Mouse (Mus musculus) hindbrain, embryonic 14.5 days (tissue): Measurements from ENCODE around the gene Nhej1. TPM values are rescaled to one million over a fixed set of nuclear protein-coding genes. Genes with fewer than 3 reads are reported as not detected.

Source experiments
- ATAC-seq: fragments of 200-750 bp; cut with Nextera tagmentation; 2 replicates; pipeline ENCODE4 v1.8.0; 2017; ENCODE audit warnings: moderate number of reproducible peaks, mild to moderate bottlenecking, moderate TSS enrichment, moderate library complexity; ENCODE audit not compliant: low FRiP score
- DNase-seq: peaks from one replicate; pipeline ENCODE4 v3.0.0-alpha.2; 2015; ENCODE audit warnings: low spot score
- H3K27ac ChIP-seq: fragments of 300-500 bp; sonication (generic); 2 replicates; pipeline ENCODE4 v1.5.1; 2014; ENCODE audit warnings: mild to moderate bottlenecking, moderate library complexity
- H3K27me3 ChIP-seq: fragments of 300-500 bp; sonication (generic); 2 replicates; pipeline ENCODE4 v1.6.1; 2014; ENCODE audit warnings: mild to moderate bottlenecking, low read length, mixed read lengths; ENCODE audit not compliant: control insufficient read depth, insufficient read depth
- H3K36me3 ChIP-seq: fragments of 300-500 bp; sonication (generic); replicated peaks from 2 replicates; pipeline ENCODE4 v1.6.1; 2014; ENCODE audit not compliant: control insufficient read depth, insufficient read depth
- H3K4me1 ChIP-seq: fragments of 300-500 bp; sonication (generic); replicated peaks from 2 replicates; pipeline ENCODE4 v1.6.1; 2014; ENCODE audit warnings: antibody characterized with exemption, low read length, mixed read lengths; ENCODE audit not compliant: control insufficient read depth, insufficient read depth
- H3K4me2 ChIP-seq: fragments of 300-500 bp; sonication (generic); replicated peaks from 2 replicates; pipeline ENCODE4 v1.6.1; 2014; ENCODE audit warnings: mild to moderate bottlenecking, moderate library complexity
- H3K4me3 ChIP-seq: fragments of 300-500 bp; sonication (generic); replicated peaks from 2 replicates; pipeline ENCODE4 v1.5.1; 2014; ENCODE audit warnings: mild to moderate bottlenecking, low read length
- H3K9ac ChIP-seq: fragments of 300-500 bp; sonication (generic); 2 replicates; pipeline ENCODE4 v1.6.1; 2014
- H3K9me3 ChIP-seq: fragments of 300-500 bp; sonication (generic); 2 replicates; pipeline ENCODE4 v1.6.1; 2016; ENCODE audit warnings: low read length; ENCODE audit not compliant: control insufficient read depth
- WGBS: fragments of 180-500 bp; shearing (Covaris S2); extraction: QIAGEN DNeasy Blood & Tissue Kit; methylation state at CpG from one replicate; pipeline ENCODE4 v1.1.7; 2014; 5-methylcytosine and 5-hydroxymethylcytosine counted together
- polyA plus RNA-seq: library from polyadenylated mRNA; unstranded; fragments of >200 nt; fragmentation: Nextera tagmentation; extraction: Ambion mirVana; gene quantifications from 2 replicates; pipeline ENCODE4 v1.2.1, GENCODE M21; 2014

Nhej1 gene
- polyA plus RNA-seq, 1 experiment from 2014 or later = 7.5 TPM

DNA sequence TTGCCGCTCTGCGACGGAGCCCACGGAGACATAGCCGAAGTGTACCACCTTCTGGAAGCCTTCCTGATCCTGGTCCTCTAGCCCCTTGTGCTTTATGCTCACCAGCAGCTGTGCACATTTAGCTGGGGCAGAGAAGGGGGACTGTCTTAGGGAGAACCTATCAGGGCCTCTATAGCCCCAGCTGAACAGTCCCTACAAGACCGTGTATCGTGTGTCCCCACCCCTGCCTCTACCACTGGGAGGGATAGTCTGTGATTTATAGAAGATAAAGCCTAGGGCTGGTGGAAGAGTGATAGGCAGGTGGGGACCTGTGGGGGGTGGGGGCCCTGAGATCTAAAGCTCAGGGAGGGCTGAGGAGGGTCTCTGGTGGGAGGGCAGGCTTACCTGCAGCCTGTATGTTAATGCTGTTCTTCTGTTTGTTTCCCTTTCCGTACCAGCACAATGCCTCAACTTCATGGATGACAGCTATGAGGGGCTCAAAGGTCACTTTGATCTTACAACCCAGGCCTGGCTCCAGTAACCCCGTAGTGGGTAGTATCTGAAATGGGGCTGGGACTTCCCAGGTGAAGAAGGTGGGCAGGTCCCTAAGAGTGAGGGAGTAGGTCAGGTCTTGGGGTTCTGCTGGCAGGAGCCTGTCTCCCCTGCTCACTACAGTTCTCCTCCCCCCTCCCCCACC lies 197.2 kb downstream of the Nhej1 start:
- H3K4me2 ChIP-seq = no peak overlapping the region
- H3K27me3 ChIP-seq = peaks cover 11% of the 10 kb centered on the region
- WGBS = 86% methylated on average over 9 of the region's 9 CpGs
- H3K9me3 ChIP-seq = no peaks in the 10 kb centered on the region
- no peak overlapping the region for H3K27ac ChIP-seq
- no peaks in the 10 kb centered on the region for H3K4me1 ChIP-seq
- DNase-seq (no peak), ATAC-seq (no peak)
- H3K36me3 ChIP-seq = no peaks in the 10 kb centered on the region
- no peak overlapping the region for H3K9ac ChIP-seq
- no peak overlapping the region for H3K4me3 ChIP-seq

DNA sequence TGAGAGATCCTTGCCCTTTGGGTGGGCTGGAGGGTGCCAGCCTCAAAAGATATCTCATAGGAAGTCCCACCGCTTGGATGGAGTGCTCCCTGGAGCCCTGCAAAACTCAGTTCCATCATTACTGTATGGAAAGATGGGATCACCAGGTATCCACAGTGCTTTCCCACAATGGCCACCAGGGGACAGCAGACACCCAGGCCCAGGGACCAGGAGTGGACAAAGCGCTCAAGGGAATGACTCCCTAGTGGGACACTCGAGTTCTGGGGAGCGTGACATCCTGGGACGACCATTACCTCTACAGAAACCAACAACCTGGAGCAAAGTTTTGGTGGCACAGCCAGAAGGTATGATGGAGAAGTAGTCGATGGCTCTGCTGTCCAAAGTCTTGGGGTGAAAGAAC lies 198.3 kb downstream of the Nhej1 start:
- no peaks in the 10 kb centered on the region for H3K9me3 ChIP-seq
- no peaks in the 10 kb centered on the region for H3K4me1 ChIP-seq
- peaks cover 7% of the 10 kb centered on the region; the same call in 1 of the 2 replicates for H3K27me3 ChIP-seq
- no peak overlapping the region for H3K27ac ChIP-seq
- H3K4me3 ChIP-seq = no peak overlapping the region
- WGBS = 36% methylated on average over 6 of the region's 6 CpGs
- H3K36me3 ChIP-seq = no peaks in the 10 kb centered on the region
- ATAC-seq (no peak), DNase-seq (peak; percentile 52)
- H3K4me2 ChIP-seq = no peak overlapping the region
- H3K9ac ChIP-seq = no peak overlapping the region

DNA sequence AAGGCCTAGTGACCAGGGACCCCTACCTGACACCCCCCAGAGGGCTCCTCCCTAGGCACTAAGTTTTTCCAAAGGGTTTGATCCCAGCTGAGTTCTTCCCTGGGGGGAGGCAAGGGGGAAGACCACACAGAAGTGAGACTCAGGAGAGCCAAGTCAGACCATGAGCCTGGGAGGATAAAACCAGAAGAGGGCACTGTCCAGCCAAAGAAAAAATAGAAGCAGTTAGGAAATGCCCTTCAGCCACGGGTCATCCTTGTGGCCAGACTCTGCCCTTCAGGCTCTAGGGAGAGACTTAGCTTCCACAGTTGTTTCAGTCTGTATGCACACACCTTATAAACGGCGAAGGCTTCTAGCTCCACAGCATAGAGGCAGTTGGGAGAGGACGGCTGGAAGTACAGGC lies 200.5 kb downstream of the Nhej1 start:
- no peak for ATAC-seq
- 69% methylated on average over 4 of the region's 4 CpGs for WGBS
- no peak for DNase-seq

More for the DNA sequence above, 200.5 kb downstream of the Nhej1 start:
- Histone ChIP-seq H3K36me3 (no peaks in the 10 kb centered on the region), H3K4me3 (no peak overlapping the region), H3K9me3 (no peaks in the 10 kb centered on the region), H3K27me3 (peaks cover 3% of the 10 kb centered on the region; the same call in 1 of the 2 replicates), H3K4me2 (no peak overlapping the region), H3K27ac (no peak overlapping the region), H3K9ac (no peak overlapping the region), H3K4me1 (no peaks in the 10 kb centered on the region)

Other genes with a start within 250 kb of the Nhej1 start
- 5.2 and 5.8 TPM in 2 replicates for gene Fev, start 239.8 kb downstream of the Nhej1 start, polyA plus RNA-seq
- 2.0 and 2.1 TPM in 2 replicates for gene Cryba2, start 232.1 kb downstream of the Nhej1 start, polyA plus RNA-seq
- gene Cfap65, start 189.6 kb downstream of the Nhej1 start, polyA plus RNA-seq = 1.2 and 1.4 TPM in 2 replicates
- 0.32 and 0.35 TPM in 2 replicates for gene Ihh, start 173.5 kb downstream of the Nhej1 start, polyA plus RNA-seq
- not detected in 2 replicates for gene Slc23a3, start 8.7 kb upstream of the Nhej1 start, polyA plus RNA-seq
- gene Cnppd1, start 17.5 kb upstream of the Nhej1 start, polyA plus RNA-seq = 42.4 and 47.4 TPM in 2 replicates
- gene Retreg2, start 17.6 kb upstream of the Nhej1 start, polyA plus RNA-seq = 136 and 156 TPM in 2 replicates
- 36.7 and 38.0 TPM in 2 replicates for gene Zfand2b, start 43.4 kb upstream of the Nhej1 start, polyA plus RNA-seq
- 39.0 and 39.7 TPM in 2 replicates for gene Abcb6, start 55.2 kb upstream of the Nhej1 start, polyA plus RNA-seq
- gene Ankzf1, start 67.0 kb upstream of the Nhej1 start, polyA plus RNA-seq = 16.7 and 18.4 TPM in 2 replicates
- gene Atg9a, start 67.0 kb upstream of the Nhej1 start, polyA plus RNA-seq = 53.6 and 59.5 TPM in 2 replicates
- gene Glb1l, start 85.6 kb upstream of the Nhej1 start, polyA plus RNA-seq = 15.8 and 19.5 TPM in 2 replicates
- 121 and 128 TPM in 2 replicates for gene Stk16, start 85.6 kb upstream of the Nhej1 start, polyA plus RNA-seq
- 13.8 and 20.8 TPM in 2 replicates for gene Tuba4a, start 94.7 kb upstream of the Nhej1 start, polyA plus RNA-seq
- gene A630095N17Rik, start 106.9 kb upstream of the Nhej1 start, polyA plus RNA-seq = not detected in 2 replicates
- gene Dnajb2, start 111.2 kb upstream of the Nhej1 start, polyA plus RNA-seq = 39.5 and 45.2 TPM in 2 replicates
- gene Ptprn, start 139.3 kb upstream of the Nhej1 start, polyA plus RNA-seq = 26.1 and 34.8 TPM in 2 replicates
- gene Resp18, start 153.2 kb upstream of the Nhej1 start, polyA plus RNA-seq = 232 and 253 TPM in 2 replicates
- gene Dnpep, start 192.8 kb upstream of the Nhej1 start, polyA plus RNA-seq = 132 and 141 TPM in 2 replicates
- 1.0 and 1.7 TPM in 2 replicates for gene Des, start 235.1 kb upstream of the Nhej1 start, polyA plus RNA-seq